Mouse (Mus musculus): ENCODE measurements around the gene Sfr1.

DNA sequence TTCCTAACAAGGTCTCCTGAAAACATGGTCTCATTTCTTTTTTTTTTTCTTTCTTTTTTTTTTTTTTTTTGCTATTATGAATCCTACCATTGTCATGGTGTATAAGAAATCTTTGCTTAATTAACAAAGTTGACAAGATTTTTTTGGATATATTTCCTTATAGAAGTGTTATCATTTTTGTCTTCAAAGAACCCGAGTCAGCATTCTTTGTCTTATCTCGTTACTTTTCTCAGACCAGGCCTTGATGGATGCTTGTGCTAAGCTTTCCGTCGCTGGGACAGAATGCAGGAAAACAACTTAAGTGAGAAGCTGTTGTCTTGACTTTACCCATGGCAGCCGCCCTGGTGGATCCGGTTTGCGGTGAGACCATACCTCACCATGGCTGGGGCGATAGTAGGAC, 31.0 kb upstream of the Sfr1 start:
- TF ChIP-seq POLR2AphosphoS2 (IDR thresholded peaks at IDR 0.05; ENCODE audit: insufficient read length, low read depth) (no peak), POLR2A (IDR thresholded peaks at IDR 0.05; ENCODE audit: insufficient read length, low read depth) (no peak), MAX (IDR thresholded peaks at IDR 0.05; ENCODE audit: low read depth) (no peak), USF1 (IDR thresholded peaks at IDR 0.05; ENCODE audit: low read depth) (no peak), TCF12 (IDR thresholded peaks at IDR 0.05; ENCODE audit: insufficient read depth, poor library complexity, severe bottlenecking) (no peak), E2F4 (IDR thresholded peaks at IDR 0.05; ENCODE audit: insufficient read depth) (no peak), CEBPB (IDR thresholded peaks at IDR 0.05; ENCODE audit: insufficient read depth, poor library complexity, severe bottlenecking) (no peak), SRF (IDR thresholded peaks at IDR 0.05; ENCODE audit: control insufficient read depth, insufficient read length, low read depth) (no peak), REST (IDR thresholded peaks at IDR 0.05; ENCODE audit: insufficient read depth, insufficient read length) (no peak), MYOD1 (IDR thresholded peaks at IDR 0.05; ENCODE audit: control insufficient read depth in 1 of 3, insufficient read length in 2 of 3, low read depth in 2 of 3) (no peak)

All from myocyte (in vitro differentiated cells).